Comparison of ENCODE assay signal across 12 mouse cellular contexts in genomic region chr5:24969241-24969880, GRCm38 (mm10).
DNase-seq lines count a peak whose midpoint lies in the region; ATAC-seq and TF ChIP-seq lines count a peak whose summit lies in the region.
"Had no signal": no experiment of that assay in that cellular context is flagged by ENCODE, and none has a peak within 500 bp of the region (broad histone marks: within the 10 kb centered on the region; RNA-seq: fewer than 3 reads in every experiment).

No protein-coding gene starts in this region.

- H3K27ac ChIP-seq in kidney, adult 2 months (ENCODE audit: insufficient read depth, low read depth, low read length) = no peak overlapping the region
- no peak overlapping the region for H3K27ac ChIP-seq in kidney, embryonic 16.5 days (ENCODE audit: low read length)
- no peak overlapping the region for H3K27ac ChIP-seq in ES-E14 (ENCODE audit: insufficient read depth, low read depth, low read length, poor library complexity, severe bottlenecking)
- no peak overlapping the region for H3K27ac ChIP-seq in liver, embryonic 11.5 days (ENCODE audit: low read depth, low read length)
- H3K27ac ChIP-seq in stomach, embryonic 14.5 days (ENCODE audit: low read length) = no peak overlapping the region
- no peak overlapping the region for H3K27ac ChIP-seq in forebrain, embryonic 15.5 days (replicated peaks)
- H3K27ac ChIP-seq: heart, adult 2 months had no signal

- ATAC-seq in kidney, embryonic 16.5 days (ENCODE audit: low FRiP score, low TSS enrichment) = no peak
- peak; percentile 13; the same call in 1 of the 2 replicates for ATAC-seq in liver, embryonic 11.5 days (replicated peaks; ENCODE audit: low FRiP score)
- ATAC-seq in stomach, embryonic 14.5 days (ENCODE audit: insufficient number of reproducible peaks, insufficient read depth, low FRiP score, low read depth) = peak; percentile 5; the same call in 1 of the 2 replicates
- ATAC-seq in forebrain, embryonic 15.5 days (replicated peaks) = no peak
- ATAC-seq: forebrain, embryonic 14.5 days had no signal

- no peaks in the 10 kb centered on the region for H3K9me3 ChIP-seq in kidney, embryonic 16.5 days (ENCODE audit: low read length)
- no peaks in the 10 kb centered on the region for H3K9me3 ChIP-seq in ES-E14 (ENCODE audit: control insufficient read depth, insufficient read depth, low read depth, low read length)
- H3K9me3 ChIP-seq in liver, embryonic 11.5 days (ENCODE audit: control insufficient read depth, low read length) = no peaks in the 10 kb centered on the region
- no peaks in the 10 kb centered on the region for H3K9me3 ChIP-seq in stomach, embryonic 14.5 days (ENCODE audit: control insufficient read depth, low read depth, low read length)
- no peaks in the 10 kb centered on the region for H3K9me3 ChIP-seq in forebrain, embryonic 15.5 days

- no peaks in the 10 kb centered on the region for H3K27me3 ChIP-seq in kidney, adult 2 months (replicated peaks; ENCODE audit: control insufficient read depth, insufficient read depth, low read length)
- H3K27me3 ChIP-seq in kidney, embryonic 16.5 days (ENCODE audit: insufficient read depth, low read length) = no peaks in the 10 kb centered on the region
- peaks cover 29% of the 10 kb centered on the region for H3K27me3 ChIP-seq in liver, embryonic 11.5 days (replicated peaks; ENCODE audit: control insufficient read depth, insufficient read depth, low read length)
- H3K27me3 ChIP-seq in stomach, embryonic 14.5 days (ENCODE audit: control insufficient read depth, insufficient read depth, low read length) = no peaks in the 10 kb centered on the region
- H3K27me3 ChIP-seq in forebrain, embryonic 15.5 days = no peaks in the 10 kb centered on the region

- H3K36me3 ChIP-seq in kidney, adult 2 months (ENCODE audit: control insufficient read depth, insufficient read depth, low read length) = no peaks in the 10 kb centered on the region
- no peaks in the 10 kb centered on the region for H3K36me3 ChIP-seq in kidney, embryonic 16.5 days (ENCODE audit: insufficient read depth, low read length)
- H3K36me3 ChIP-seq in ES-E14 (ENCODE audit: control insufficient read depth, insufficient read depth, low read length, poor library complexity, severe bottlenecking) = no peaks in the 10 kb centered on the region
- H3K36me3 ChIP-seq in liver, embryonic 11.5 days (ENCODE audit: control insufficient read depth, insufficient read depth, low read length) = no peaks in the 10 kb centered on the region
- no peaks in the 10 kb centered on the region for H3K36me3 ChIP-seq in stomach, embryonic 14.5 days (ENCODE audit: control insufficient read depth, insufficient read depth, low read length)
- H3K36me3 ChIP-seq in forebrain, embryonic 15.5 days = no peaks in the 10 kb centered on the region

- peak; percentile 59 for DNase-seq in kidney, adult 2 months
- no peak for DNase-seq in ES-E14 (ENCODE audit: low read depth, low spot score)
- peak; percentile 45 for DNase-seq in liver, embryonic 11.5 days (ENCODE audit: low spot score)
- DNase-seq in embryo, embryonic 9.5 days (ENCODE audit: extremely low spot score) = no peak
- no peak for DNase-seq in gastrocnemius, postnatal 25 days
- DNase-seq: adrenal gland, postnatal 36 days; heart, adult 2 months; lung, adult 18-20 months had no signal

- no peak overlapping the region for H3K9ac ChIP-seq in kidney, embryonic 16.5 days (replicated peaks; ENCODE audit: low read length)
- H3K9ac ChIP-seq in ES-E14 (ENCODE audit: insufficient read depth, low read depth, low read length, poor library complexity, severe bottlenecking) = no peak overlapping the region
- H3K9ac ChIP-seq in liver, embryonic 11.5 days (ENCODE audit: low read depth, low read length) = no peak overlapping the region
- no peak overlapping the region for H3K9ac ChIP-seq in stomach, embryonic 14.5 days (replicated peaks; ENCODE audit: low read depth, low read length)
- H3K9ac ChIP-seq in forebrain, embryonic 15.5 days (replicated peaks) = no peak overlapping the region

- no peak for TF ChIP-seq CTCF in kidney, adult 2 months (conservative IDR thresholded peaks at IDR 0.05; ENCODE audit: insufficient read depth, insufficient read length, low read depth, low read length)

- H3K4me1 ChIP-seq in kidney, adult 2 months (ENCODE audit: control insufficient read depth, insufficient read depth, low read length) = no peaks in the 10 kb centered on the region
- H3K4me1 ChIP-seq in kidney, embryonic 16.5 days (ENCODE audit: insufficient read depth, low read length) = peaks cover 13% of the 10 kb centered on the region
- no peaks in the 10 kb centered on the region; a peak in 1 of 4 replicates for H3K4me1 ChIP-seq in ES-E14 (ENCODE audit: control insufficient read depth in 2 of 2, insufficient read depth in 2 of 2, low read length in 2 of 2, poor library complexity in 1 of 2)
- H3K4me1 ChIP-seq in liver, embryonic 11.5 days (replicated peaks; ENCODE audit: control insufficient read depth, insufficient read depth, low read length) = peaks cover 18% of the 10 kb centered on the region
- H3K4me1 ChIP-seq in stomach, embryonic 14.5 days (ENCODE audit: control insufficient read depth, insufficient read depth, low read length) = no peaks in the 10 kb centered on the region
- 0 out of 2 replicates have a peak, but pooled peaks cover 2% of the 10 kb centered on the region for H3K4me1 ChIP-seq in forebrain, embryonic 15.5 days

- in situ Hi-C loops in ES-E14 (cut with MboI; ENCODE audit: low sequenced_read_pairs in 2 of 2, unreplicated experiment in 2 of 2) = no loop called here

- H3K4me3 ChIP-seq in kidney, adult 2 months (ENCODE audit: insufficient read depth, low read depth, low read length) = no peak overlapping the region
- no peak overlapping the region for H3K4me3 ChIP-seq in kidney, embryonic 16.5 days (ENCODE audit: low read length)
- H3K4me3 ChIP-seq in ES-E14 (ENCODE audit: insufficient read depth in 1 of 2, low read depth in 1 of 2, low read length in 2 of 2, poor library complexity in 1 of 2, severe bottlenecking in 1 of 2) = no peak overlapping the region
- no peak overlapping the region for H3K4me3 ChIP-seq in liver, embryonic 11.5 days (ENCODE audit: low read depth, low read length)
- H3K4me3 ChIP-seq in stomach, embryonic 14.5 days (ENCODE audit: low read depth, low read length) = no peak overlapping the region
- H3K4me3 ChIP-seq in forebrain, embryonic 15.5 days = no peak overlapping the region
- H3K4me3 ChIP-seq: heart, adult 2 months had no signal

- 77% methylated on average over 11 of the region's 11 CpGs for WGBS in kidney, adult 2 months
- 81% methylated on average over 11 of the region's 11 CpGs for WGBS in kidney, embryonic 16.5 days
- WGBS in liver, embryonic 11.5 days = 51% methylated on average over 11 of the region's 11 CpGs
- WGBS in stomach, embryonic 14.5 days = 56% methylated on average over 11 of the region's 11 CpGs
- 65% methylated on average over 11 of the region's 11 CpGs for WGBS in forebrain, embryonic 15.5 days

- no peak overlapping the region for H3K4me2 ChIP-seq in kidney, embryonic 16.5 days (replicated peaks; ENCODE audit: low read depth, low read length)
- H3K4me2 ChIP-seq in liver, embryonic 11.5 days = peak overlapping the region; percentile 24
- no peak overlapping the region for H3K4me2 ChIP-seq in stomach, embryonic 14.5 days (replicated peaks; ENCODE audit: low read depth, low read length)
- H3K4me2 ChIP-seq in forebrain, embryonic 15.5 days (replicated peaks) = no peak overlapping the region

- no peak for TF ChIP-seq POLR2A in kidney, adult 2 months (IDR thresholded peaks at IDR 0.05; ENCODE audit: low read depth, low read length)

TF ChIP-seq in ES-E14, 5 proteins besides CTCF, POLR2A, EP300 and RAD21:
- TF ChIP-seq ZNF384 (IDR thresholded peaks at IDR 0.05; ENCODE audit: low read depth, low read length) (no peak), CHD2 (IDR thresholded peaks at IDR 0.05; ENCODE audit: low read depth, low read length) (no peak), ZC3H11A (IDR thresholded peaks at IDR 0.05; ENCODE audit: borderline replicate concordance, low read depth, low read length) (no peak), MAFK (IDR thresholded peaks at IDR 0.05; ENCODE audit: insufficient read depth, low read depth, low read length) (peak; percentile 76), HCFC1 (IDR thresholded peaks at IDR 0.05; ENCODE audit: borderline replicate concordance, insufficient read depth, low read length) (no peak)

Comparison
In these comparisons a context has a peak if more than half of its experiments do, and no peak if none do; other contexts are left out.
1. DNase-seq: peak in kidney, adult 2 months (single experiment) and liver, embryonic 11.5 days (single experiment); none in ES-E14 (single experiment), embryo, embryonic 9.5 days (single experiment) and gastrocnemius, postnatal 25 days (single experiment).
2. ATAC-seq: peak in liver, embryonic 11.5 days (single experiment) and stomach, embryonic 14.5 days (single experiment); none in kidney, embryonic 16.5 days (single experiment) and forebrain, embryonic 15.5 days (single experiment).